Mouse (Mus musculus): Measurements from ENCODE around the gene Prkci. TPM values are rescaled to one million over a fixed set of nuclear protein-coding genes. Genes with fewer than 3 reads are reported as not detected.

Prkci gene
- total RNA-seq, 1 experiment: 95.2 TPM

- TF ChIP-seq MAFK (IDR thresholded peaks at IDR 0.05; ENCODE audit: insufficient read depth, low read depth, low read length) (no peak), ZNF384 (IDR thresholded peaks at IDR 0.05; ENCODE audit: low read depth, low read length) (no peak), ZC3H11A (IDR thresholded peaks at IDR 0.05; ENCODE audit: borderline replicate concordance, low read depth, low read length) (no peak), CHD2 (IDR thresholded peaks at IDR 0.05; ENCODE audit: low read depth, low read length) (no peak), HCFC1 (IDR thresholded peaks at IDR 0.05; ENCODE audit: borderline replicate concordance, insufficient read depth, low read length) (no peak)
- Histone ChIP-seq H3K4me1 (ENCODE audit: control insufficient read depth in 2 of 2, insufficient read depth in 2 of 2, low read length in 2 of 2, poor library complexity in 1 of 2) (peaks cover 2 to 16% of the 10 kb centered on the region in 2 experiments; a peak in 3 of 4 replicates), H3K27ac (ENCODE audit: insufficient read depth, low read depth, low read length, poor library complexity, severe bottlenecking) (no peak overlapping the region), H3K36me3 (ENCODE audit: control insufficient read depth, insufficient read depth, low read length, poor library complexity, severe bottlenecking) (peaks cover 5% of the 10 kb centered on the region; the same call in 1 of the 2 replicates), H3K9ac (ENCODE audit: insufficient read depth, low read depth, low read length, poor library complexity, severe bottlenecking) (no peak overlapping the region), H3K9me3 (ENCODE audit: control insufficient read depth, insufficient read depth, low read depth, low read length) (no peaks in the 10 kb centered on the region), H3K4me3 (ENCODE audit: insufficient read depth in 1 of 2, low read depth in 1 of 2, low read length in 2 of 2, poor library complexity in 1 of 2, severe bottlenecking in 1 of 2) (peak overlapping the region; percentile 10 to 85; a peak in 1 of 4 replicates)
- DNase-seq (ENCODE audit: low read depth, low spot score): no peak
- in situ Hi-C loops (cut with MboI; ENCODE audit: low sequenced_read_pairs in 2 of 2, unreplicated experiment in 2 of 2): no loop called here
These were observed 103.0 kb downstream of the Prkci start for GRCm38 (mm10) chr3:31098556-31098955.

DNA sequence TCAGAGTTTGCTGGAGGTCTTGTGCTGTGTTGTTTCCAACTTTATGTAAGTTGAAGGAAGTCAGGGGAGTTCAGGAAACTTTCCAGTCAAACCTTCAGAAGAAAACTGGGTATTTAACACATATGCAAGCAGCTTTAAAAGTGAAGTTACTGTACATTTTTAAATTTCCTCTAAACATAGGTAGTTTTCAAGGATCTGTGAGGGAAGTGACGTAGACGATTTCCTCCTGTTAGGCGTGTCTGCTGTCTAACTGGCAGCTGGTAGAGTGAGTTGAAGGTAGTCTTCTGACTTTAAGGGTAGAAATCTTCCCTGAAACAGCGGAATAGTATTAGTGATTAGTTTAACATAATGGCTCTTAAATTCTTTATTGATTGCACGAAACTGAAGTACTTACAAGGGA lies 104.5 kb downstream of the Prkci start:
- H3K4me3 ChIP-seq (ENCODE audit: insufficient read depth in 1 of 2, low read depth in 1 of 2, low read length in 2 of 2, poor library complexity in 1 of 2, severe bottlenecking in 1 of 2): no peak overlapping the region
- no peaks in the 10 kb centered on the region for H3K9me3 ChIP-seq (ENCODE audit: control insufficient read depth, insufficient read depth, low read depth, low read length)
- in situ Hi-C loops (cut with MboI; ENCODE audit: low sequenced_read_pairs in 2 of 2, unreplicated experiment in 2 of 2): no loop called here
- H3K9ac ChIP-seq (ENCODE audit: insufficient read depth, low read depth, low read length, poor library complexity, severe bottlenecking): no peak overlapping the region
- no peak for DNase-seq (ENCODE audit: low read depth, low spot score)
- no peak overlapping the region for H3K27ac ChIP-seq (ENCODE audit: insufficient read depth, low read depth, low read length, poor library complexity, severe bottlenecking)
- TF ChIP-seq ZNF384 (IDR thresholded peaks at IDR 0.05; ENCODE audit: low read depth, low read length) (no peak), CHD2 (IDR thresholded peaks at IDR 0.05; ENCODE audit: low read depth, low read length) (no peak), MAFK (IDR thresholded peaks at IDR 0.05; ENCODE audit: insufficient read depth, low read depth, low read length) (no peak), ZC3H11A (IDR thresholded peaks at IDR 0.05; ENCODE audit: borderline replicate concordance, low read depth, low read length) (no peak), HCFC1 (IDR thresholded peaks at IDR 0.05; ENCODE audit: borderline replicate concordance, insufficient read depth, low read length) (no peak)
- peaks cover 9% of the 10 kb centered on the region; the same call in 1 of the 2 replicates for H3K36me3 ChIP-seq (ENCODE audit: control insufficient read depth, insufficient read depth, low read length, poor library complexity, severe bottlenecking)
- H3K4me1 ChIP-seq (ENCODE audit: control insufficient read depth in 2 of 2, insufficient read depth in 2 of 2, low read length in 2 of 2, poor library complexity in 1 of 2): peaks cover 5 to 17% of the 10 kb centered on the region in 2 experiments; a peak in 3 of 4 replicates

DNA sequence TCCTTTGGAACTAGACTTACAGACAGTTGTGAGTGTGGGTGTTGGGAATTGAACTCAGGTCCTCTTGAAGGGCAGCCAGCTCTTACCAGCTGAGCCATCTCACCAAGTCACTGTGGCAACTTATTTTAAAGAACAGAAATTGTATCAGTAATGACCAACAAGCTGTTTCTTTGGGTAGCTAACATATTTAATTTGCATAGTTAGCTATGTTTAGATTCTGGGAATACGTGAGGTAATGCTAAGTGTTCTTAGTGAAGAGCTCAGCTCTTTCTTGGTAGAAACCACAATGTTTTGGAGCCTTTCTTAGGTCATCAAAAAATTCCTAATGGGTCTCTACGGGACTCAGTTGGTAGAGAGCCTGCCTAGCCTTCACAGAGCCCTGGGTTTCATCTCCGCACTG lies 105.3 kb downstream of the Prkci start:
- H3K4me1 ChIP-seq (ENCODE audit: control insufficient read depth in 2 of 2, insufficient read depth in 2 of 2, low read length in 2 of 2, poor library complexity in 1 of 2): peaks cover 5 to 20% of the 10 kb centered on the region in 2 experiments; a peak in 3 of 4 replicates

More for the DNA sequence above, 105.3 kb downstream of the Prkci start:
- Histone ChIP-seq H3K36me3 (ENCODE audit: control insufficient read depth, insufficient read depth, low read length, poor library complexity, severe bottlenecking) (peaks cover 9% of the 10 kb centered on the region; the same call in 1 of the 2 replicates), H3K27ac (ENCODE audit: insufficient read depth, low read depth, low read length, poor library complexity, severe bottlenecking) (no peak overlapping the region), H3K9ac (ENCODE audit: insufficient read depth, low read depth, low read length, poor library complexity, severe bottlenecking) (no peak overlapping the region), H3K4me3 (ENCODE audit: insufficient read depth in 1 of 2, low read depth in 1 of 2, low read length in 2 of 2, poor library complexity in 1 of 2, severe bottlenecking in 1 of 2) (no peak overlapping the region), H3K9me3 (ENCODE audit: control insufficient read depth, insufficient read depth, low read depth, low read length) (no peaks in the 10 kb centered on the region)
- in situ Hi-C loops (cut with MboI; ENCODE audit: low sequenced_read_pairs in 2 of 2, unreplicated experiment in 2 of 2): no loop called here
- TF ChIP-seq CHD2 (IDR thresholded peaks at IDR 0.05; ENCODE audit: low read depth, low read length) (no peak), ZNF384 (IDR thresholded peaks at IDR 0.05; ENCODE audit: low read depth, low read length) (no peak), ZC3H11A (IDR thresholded peaks at IDR 0.05; ENCODE audit: borderline replicate concordance, low read depth, low read length) (no peak), HCFC1 (IDR thresholded peaks at IDR 0.05; ENCODE audit: borderline replicate concordance, insufficient read depth, low read length) (no peak), MAFK (IDR thresholded peaks at IDR 0.05; ENCODE audit: insufficient read depth, low read depth, low read length) (no peak)
- DNase-seq (ENCODE audit: low read depth, low spot score): no peak

Other genes with a start within 250 kb of the Prkci start
- 0.21 and 0.49 TPM in 2 replicates for gene Samd7, start 249.5 kb upstream of the Prkci start, total RNA-seq (2012; rRNA removed)
- 69.2 and 75.7 TPM in 2 replicates for gene Sec62, start 202.9 kb upstream of the Prkci start, total RNA-seq (2012; rRNA removed)
- gene Gpr160, start 139.8 kb upstream of the Prkci start, total RNA-seq (2012; rRNA removed): 12.6 and 15.8 TPM in 2 replicates
- gene Phc3, start 26.3 kb upstream of the Prkci start, total RNA-seq (2012; rRNA removed): 7.1 and 7.9 TPM in 2 replicates
- 68.9 and 92.2 TPM in 2 replicates for gene Skil, start 99.3 kb downstream of the Prkci start, total RNA-seq (2012; rRNA removed)
- gene Cldn11, start 154.2 kb downstream of the Prkci start, total RNA-seq (2012; rRNA removed): 0.13 and 0.21 TPM in 2 replicates

All from ES-E14 (cell line).